Mouse (Mus musculus) thymus, adult 2 months (tissue): Measurements from ENCODE around the gene Gm20388.

Experiments used
- CTCF ChIP-seq: fragments of 200-500 bp; IDR thresholded peaks from 2 replicates; pipeline ENCODE4 v1.5.1; 2012; ENCODE audit warnings: mild to moderate bottlenecking, control low read depth, low read length, moderate library complexity, borderline replicate concordance; ENCODE audit not compliant: control insufficient read depth, poor library complexity, insufficient read depth; ENCODE audit errors: extremely low read depth
- POLR2A ChIP-seq: fragments of 200-500 bp; IDR thresholded peaks from 2 replicates; pipeline ENCODE4 v1.6.1; 2012; ENCODE audit warnings: mild to moderate bottlenecking, low read length, control low read depth, moderate library complexity; ENCODE audit not compliant: control insufficient read depth, poor library complexity, insufficient read depth; ENCODE audit errors: extremely low read depth

- TF ChIP-seq POLR2A (no peak), CTCF (no peak)
Observed at GRCm38 (mm10) chr8:123337475-123337874, 3426.8 kb downstream of the Gm20388 start.
